Mouse (Mus musculus) hindbrain, embryonic 11.5 days (tissue): ENCODE measurements around the gene Cops4. TPM values are rescaled to one million over a fixed set of nuclear protein-coding genes. Genes with fewer than 3 reads are reported as not detected.

ENCODE experiments used
- ATAC-seq: fragments of 200-750 bp; cut with Nextera tagmentation; 2 replicates; pipeline ENCODE4 v1.8.0; 2017; ENCODE audit warnings: mild to moderate bottlenecking, moderate TSS enrichment, moderate library complexity; ENCODE audit not compliant: low FRiP score
- DNase-seq: peaks from one replicate; pipeline ENCODE4 v3.0.0-alpha.2; 2015; ENCODE audit warnings: low spot score
- H3K27ac ChIP-seq: fragments of 300-500 bp; sonication (generic); 2 replicates; pipeline ENCODE4 v1.5.1; 2014; ENCODE audit warnings: mild to moderate bottlenecking, low read depth, low read length
- H3K27me3 ChIP-seq: fragments of 300-500 bp; sonication (generic); 2 replicates; pipeline ENCODE4 v1.6.1; 2014; ENCODE audit warnings: mild to moderate bottlenecking, low read length, moderate library complexity, mixed read lengths; ENCODE audit not compliant: control insufficient read depth, insufficient read depth
- H3K36me3 ChIP-seq: fragments of 300-500 bp; sonication (generic); 2 replicates; pipeline ENCODE4 v1.6.1; 2014; ENCODE audit warnings: mild to moderate bottlenecking, low read length, moderate library complexity, mixed read lengths; ENCODE audit not compliant: control insufficient read depth, insufficient read depth
- H3K4me1 ChIP-seq: fragments of 300-500 bp; sonication (generic); replicated peaks from 2 replicates; pipeline ENCODE4 v1.6.1; 2014; ENCODE audit warnings: low read length, mixed read lengths; ENCODE audit not compliant: control insufficient read depth, insufficient read depth
- H3K4me2 ChIP-seq: fragments of 300-500 bp; sonication (generic); replicated peaks from 2 replicates; pipeline ENCODE4 v1.6.1; 2014; ENCODE audit warnings: mild to moderate bottlenecking, low read depth, low read length
- H3K4me3 ChIP-seq: fragments of 300-500 bp; sonication (generic); 2 replicates; pipeline ENCODE4 v1.5.1; 2014; ENCODE audit warnings: low read depth, low read length
- H3K9ac ChIP-seq: fragments of 300-500 bp; sonication (generic); 2 replicates; pipeline ENCODE4 v1.6.1; 2014; ENCODE audit warnings: low read depth, low read length
- H3K9me3 ChIP-seq: fragments of 300-500 bp; sonication (generic); 2 replicates; pipeline ENCODE4 v1.6.1; 2016; ENCODE audit warnings: low read length; ENCODE audit not compliant: control insufficient read depth
- WGBS: fragments of 180-500 bp; shearing (Covaris S2); extraction: QIAGEN DNeasy Blood & Tissue Kit; methylation state at CpG from one replicate; pipeline ENCODE4 v1.1.7; 2014; 5-methylcytosine and 5-hydroxymethylcytosine counted together
- polyA plus RNA-seq: library from polyadenylated mRNA; unstranded; fragments of >200 nt; fragmentation: Nextera tagmentation; extraction: Ambion mirVana; gene quantifications from 2 replicates; pipeline ENCODE4 v1.2.1, GENCODE M21; 2014

The Cops4 gene
- polyA plus RNA-seq, 1 experiment from 2014 or later = 229 TPM

DNA sequence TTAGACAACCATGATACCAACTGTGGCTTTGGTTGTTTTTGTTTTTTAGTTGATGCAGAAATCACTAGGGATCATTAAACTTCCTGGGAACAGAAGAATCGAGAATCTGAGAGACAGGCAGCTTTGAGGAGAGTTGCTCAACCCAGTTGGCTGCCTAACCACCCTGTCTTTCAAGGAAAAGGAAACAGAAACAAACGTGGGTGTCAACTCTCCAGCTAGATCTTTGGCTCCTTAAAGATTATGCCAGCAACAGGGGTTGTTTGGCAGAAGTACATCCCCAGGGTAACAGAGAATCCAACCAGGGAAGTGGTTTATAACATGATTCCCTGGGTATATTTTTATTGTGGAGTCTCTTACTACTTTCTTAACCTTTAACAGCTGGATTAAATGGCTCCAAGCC is 69.5 kb downstream of the Cops4 start:
- Histone ChIP-seq H3K9ac (no peak overlapping the region), H3K9me3 (no peaks in the 10 kb centered on the region), H3K27me3 (no peaks in the 10 kb centered on the region), H3K4me1 (no peaks in the 10 kb centered on the region), H3K27ac (no peak overlapping the region), H3K4me3 (no peak overlapping the region), H3K36me3 (no peaks in the 10 kb centered on the region), H3K4me2 (no peak overlapping the region)
- ATAC-seq (no peak), DNase-seq (no peak)
- WGBS = 63% methylated on average over 2 of the region's 2 CpGs

DNA sequence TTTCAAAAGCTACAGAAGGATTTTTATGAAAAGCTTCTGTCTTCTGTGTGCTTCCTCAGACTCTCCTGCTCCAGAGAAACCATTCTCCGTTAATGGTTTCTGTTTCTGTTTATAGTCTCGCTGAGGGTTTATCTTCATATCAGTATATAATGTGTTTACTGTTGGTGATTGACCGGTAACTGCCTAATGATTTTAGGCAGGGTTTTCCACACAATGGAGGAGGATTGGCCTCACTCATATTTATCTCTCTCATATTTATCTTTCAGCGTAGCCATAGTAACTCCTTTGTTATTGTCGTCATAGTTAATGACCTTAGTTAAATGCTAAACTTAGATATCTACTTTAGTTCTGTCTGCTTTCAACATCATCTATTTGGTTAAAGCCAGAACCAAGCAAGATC is 72.4 kb downstream of the Cops4 start:
- DNase-seq (no peak), ATAC-seq (no peak)
- Histone ChIP-seq H3K4me1 (no peaks in the 10 kb centered on the region), H3K9ac (no peak overlapping the region), H3K4me3 (no peak overlapping the region), H3K27ac (no peak overlapping the region), H3K4me2 (no peak overlapping the region), H3K27me3 (no peaks in the 10 kb centered on the region), H3K36me3 (no peaks in the 10 kb centered on the region), H3K9me3 (no peaks in the 10 kb centered on the region)
- 94% methylated on average over 5 of the region's 5 CpGs for WGBS

GRCm38 (mm10) chr5:100594803-100595467 is 76.8 kb downstream of the Cops4 start:
- Histone ChIP-seq H3K4me2 (no peak overlapping the region), H3K4me1 (no peaks in the 10 kb centered on the region), H3K27ac (no peak overlapping the region), H3K4me3 (no peak overlapping the region), H3K27me3 (no peaks in the 10 kb centered on the region), H3K36me3 (no peaks in the 10 kb centered on the region), H3K9ac (no peak overlapping the region), H3K9me3 (no peaks in the 10 kb centered on the region)
- WGBS = 84% methylated on average over 13 of the region's 13 CpGs
- no peak for DNase-seq
- no peak for ATAC-seq

DNA sequence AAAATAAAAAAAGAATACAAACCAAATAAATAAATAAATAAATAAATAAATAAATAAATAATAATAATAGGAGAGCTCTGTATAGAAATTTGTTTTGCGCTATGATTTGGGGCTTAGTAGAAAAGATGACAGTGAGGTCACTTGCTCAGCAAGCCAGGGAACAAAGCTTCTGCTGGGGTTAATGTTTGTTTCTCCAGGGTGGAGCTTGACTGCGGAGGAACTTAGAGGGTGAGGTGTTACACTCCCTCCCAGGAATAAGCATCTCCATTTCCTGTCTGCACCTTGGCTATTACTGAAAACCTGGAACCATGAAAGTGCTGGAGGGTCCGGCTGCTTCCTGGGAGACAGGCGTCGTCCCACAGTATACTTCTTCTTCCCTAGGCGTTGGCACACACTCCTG is 77.9 kb downstream of the Cops4 start:
- H3K27me3 ChIP-seq = no peaks in the 10 kb centered on the region
- H3K4me1 ChIP-seq = no peaks in the 10 kb centered on the region
- H3K9ac ChIP-seq = no peak overlapping the region
- no peak overlapping the region for H3K27ac ChIP-seq
- H3K4me2 ChIP-seq = no peak overlapping the region
- ATAC-seq = no peak
- no peaks in the 10 kb centered on the region for H3K36me3 ChIP-seq
- 93% methylated on average over 6 of the region's 6 CpGs for WGBS
- no peak overlapping the region for H3K4me3 ChIP-seq
- no peaks in the 10 kb centered on the region for H3K9me3 ChIP-seq
- DNase-seq = no peak

Other genes with a start within 250 kb of the Cops4 start
- gene Sec31a, start 102.1 kb upstream of the Cops4 start, polyA plus RNA-seq = 103 and 107 TPM in 2 replicates
- gene Lin54, start 17.7 kb upstream of the Cops4 start, polyA plus RNA-seq = 16.6 and 17.7 TPM in 2 replicates
- 3.0 and 3.9 TPM in 2 replicates for gene Plac8, start 53.9 kb downstream of the Cops4 start, polyA plus RNA-seq
- gene Coq2, start 156.8 kb downstream of the Cops4 start, polyA plus RNA-seq = 48.4 and 55.5 TPM in 2 replicates
- gene Hpse, start 201.4 kb downstream of the Cops4 start, polyA plus RNA-seq = 1.6 and 2.4 TPM in 2 replicates